24 mouse cellular contexts compared by ENCODE assay signal in genomic region chr6:134684354-134684915, GRCm38 (mm10). TPM values are rescaled to one million over a fixed set of nuclear protein-coding genes. Genes with fewer than 3 reads are reported as not detected.
A peak's percentile ranks its signal among the peaks of the same experiment; 100 is the strongest.
DNase-seq lines count a peak whose midpoint lies in the region; ATAC-seq and TF ChIP-seq lines count a peak whose summit lies in the region.
"Had no signal": no experiment of that assay in that cellular context is flagged by ENCODE, and none has a peak within 500 bp of the region (broad histone marks: within the 10 kb centered on the region; RNA-seq: fewer than 3 reads in every experiment).

No protein-coding gene starts in this region.

- no peak overlapping the region for H3K27ac ChIP-seq in forebrain, embryonic 13.5 days
- no peak overlapping the region for H3K27ac ChIP-seq in forebrain, embryonic 10.5 days
- H3K27ac ChIP-seq in hindbrain, postnatal 0 days = peak overlapping the region; percentile 26; the same call in 1 of the 2 replicates
- no peak overlapping the region for H3K27ac ChIP-seq in hindbrain, embryonic 13.5 days
- H3K27ac ChIP-seq in heart, embryonic 12.5 days (ENCODE audit: poor library complexity, severe bottlenecking) = no peak overlapping the region
- H3K27ac ChIP-seq: heart, embryonic 10.5 days; intestine, embryonic 15.5 days; kidney, embryonic 15.5 days; liver, embryonic 13.5 days; lung, embryonic 15.5 days; neural tube, embryonic 12.5 days had no signal

- no peak overlapping the region for H3K9ac ChIP-seq in forebrain, embryonic 13.5 days
- H3K9ac ChIP-seq in hindbrain, postnatal 0 days (replicated peaks; ENCODE audit: low read length) = no peak overlapping the region
- H3K9ac ChIP-seq in hindbrain, embryonic 13.5 days = no peak overlapping the region
- no peak overlapping the region for H3K9ac ChIP-seq in heart, embryonic 12.5 days
- H3K9ac ChIP-seq: intestine, embryonic 15.5 days; kidney, embryonic 15.5 days; liver, embryonic 13.5 days; lung, embryonic 15.5 days; neural tube, embryonic 12.5 days had no signal

- H3K4me2 ChIP-seq in forebrain, embryonic 13.5 days = no peak overlapping the region
- H3K4me2 ChIP-seq in hindbrain, postnatal 0 days (ENCODE audit: low read depth, low read length) = no peak overlapping the region
- no peak overlapping the region for H3K4me2 ChIP-seq in hindbrain, embryonic 13.5 days
- no peak overlapping the region for H3K4me2 ChIP-seq in heart, embryonic 12.5 days
- H3K4me2 ChIP-seq: intestine, embryonic 15.5 days; kidney, embryonic 15.5 days; liver, embryonic 13.5 days; lung, embryonic 15.5 days; neural tube, embryonic 12.5 days had no signal

- peaks cover 3% of the 10 kb centered on the region; the same call in 1 of the 2 replicates for H3K36me3 ChIP-seq in forebrain, embryonic 13.5 days (ENCODE audit: poor library complexity, severe bottlenecking)
- no peaks in the 10 kb centered on the region for H3K36me3 ChIP-seq in forebrain, embryonic 10.5 days (replicated peaks)
- H3K36me3 ChIP-seq in hindbrain, postnatal 0 days (ENCODE audit: insufficient read depth, low read length) = no peaks in the 10 kb centered on the region
- 0 out of 2 replicates have a peak, but pooled peaks cover 4% of the 10 kb centered on the region for H3K36me3 ChIP-seq in hindbrain, embryonic 13.5 days
- H3K36me3 ChIP-seq in heart, embryonic 12.5 days = no peaks in the 10 kb centered on the region
- H3K36me3 ChIP-seq: heart, embryonic 10.5 days; intestine, embryonic 15.5 days; kidney, embryonic 15.5 days; lung, embryonic 15.5 days; neural tube, embryonic 12.5 days had no signal

- H3K9me3 ChIP-seq in forebrain, embryonic 13.5 days (replicated peaks) = no peaks in the 10 kb centered on the region
- no peaks in the 10 kb centered on the region for H3K9me3 ChIP-seq in forebrain, embryonic 10.5 days
- H3K9me3 ChIP-seq in hindbrain, postnatal 0 days (ENCODE audit: low read length) = no peaks in the 10 kb centered on the region
- H3K9me3 ChIP-seq in hindbrain, embryonic 13.5 days = no peaks in the 10 kb centered on the region
- no peaks in the 10 kb centered on the region for H3K9me3 ChIP-seq in heart, embryonic 12.5 days (replicated peaks)
- H3K9me3 ChIP-seq: G1E; heart, embryonic 10.5 days; intestine, embryonic 15.5 days; kidney, embryonic 15.5 days; liver, embryonic 13.5 days; lung, embryonic 15.5 days; megakaryocyte, embryonic 14.5 days; neural tube, embryonic 12.5 days had no signal

- DNase-seq in forebrain, embryonic 10.5 days (ENCODE audit: extremely low spot score, low spot score) = no peak
- peak; percentile 37 for DNase-seq in hindbrain, postnatal 0 days (ENCODE audit: low spot score)
- DNase-seq in adipocyte (ENCODE audit: low spot score) = peak; percentile 66
- peak; percentile 36 for DNase-seq in brain, embryonic 14.5 days (ENCODE audit: low read depth)
- no peak for DNase-seq in lung, adult 2 months
- DNase-seq: adrenal gland, adult 2 months; B cell, adult 2 months; gastrocnemius, postnatal 10 days; kidney, postnatal 36 days; liver, embryonic 13.5 days; lung, postnatal 36 days; thymus, postnatal 14 days had no signal

- TF ChIP-seq CTCF in hindbrain, postnatal 0 days (IDR thresholded peaks at IDR 0.05; ENCODE audit: low read depth) = no peak
- TF ChIP-seq CTCF in brain, embryonic 14.5 days (IDR thresholded peaks at IDR 0.05; ENCODE audit: borderline replicate concordance, extremely low read depth, insufficient read depth, insufficient read length) = no peak
- no peak for TF ChIP-seq CTCF in lung, adult 2 months (IDR thresholded peaks at IDR 0.05; ENCODE audit: insufficient read depth, low read length)

- TF ChIP-seq POLR2A in brain, embryonic 14.5 days (IDR thresholded peaks at IDR 0.05; ENCODE audit: borderline replicate concordance, extremely low read depth, insufficient read depth, insufficient read length, poor library complexity, severe bottlenecking) = no peak
- no peak for TF ChIP-seq POLR2A in lung, adult 2 months (IDR thresholded peaks at IDR 0.05; ENCODE audit: borderline replicate concordance, extremely low read depth, low read depth, low read length)

- 0 out of 2 replicates have a peak, but pooled peaks have one; percentile 30 for ATAC-seq in forebrain, embryonic 13.5 days
- ATAC-seq in hindbrain, postnatal 0 days = peak; percentile 73
- ATAC-seq in hindbrain, embryonic 13.5 days (ENCODE audit: low FRiP score) = no peak
- no peak for ATAC-seq in heart, embryonic 12.5 days (ENCODE audit: insufficient number of reproducible peaks, low FRiP score)
- ATAC-seq: intestine, embryonic 15.5 days; Patski had no signal

- H3K4me1 ChIP-seq in forebrain, embryonic 13.5 days = no peaks in the 10 kb centered on the region
- peaks cover 11% of the 10 kb centered on the region; the same call in 1 of the 2 replicates for H3K4me1 ChIP-seq in forebrain, embryonic 10.5 days
- peaks cover 9% of the 10 kb centered on the region; the same call in 1 of the 2 replicates for H3K4me1 ChIP-seq in hindbrain, postnatal 0 days (ENCODE audit: insufficient read depth, low read length)
- H3K4me1 ChIP-seq in hindbrain, embryonic 13.5 days (replicated peaks) = peaks cover 7% of the 10 kb centered on the region; the same call in 1 of the 2 replicates
- no peaks in the 10 kb centered on the region for H3K4me1 ChIP-seq in lung, adult 2 months (ENCODE audit: control insufficient read depth, insufficient read depth, low read length)
- peaks cover 3% of the 10 kb centered on the region; the same call in 1 of the 2 replicates for H3K4me1 ChIP-seq in heart, embryonic 12.5 days (replicated peaks)
- H3K4me1 ChIP-seq: heart, embryonic 10.5 days; intestine, embryonic 15.5 days; kidney, embryonic 15.5 days; lung, embryonic 15.5 days; neural tube, embryonic 12.5 days had no signal

- H3K4me3 ChIP-seq in forebrain, embryonic 13.5 days = no peak overlapping the region
- no peak overlapping the region for H3K4me3 ChIP-seq in forebrain, embryonic 10.5 days
- no peak overlapping the region for H3K4me3 ChIP-seq in hindbrain, postnatal 0 days (ENCODE audit: low read length)
- no peak overlapping the region for H3K4me3 ChIP-seq in hindbrain, embryonic 13.5 days
- no peak overlapping the region for H3K4me3 ChIP-seq in lung, adult 2 months (replicated peaks; ENCODE audit: extremely low read depth, low read depth, low read length)
- no peak overlapping the region for H3K4me3 ChIP-seq in heart, embryonic 12.5 days
- H3K4me3 ChIP-seq: heart, embryonic 10.5 days; intestine, embryonic 15.5 days; kidney, embryonic 15.5 days; liver, embryonic 13.5 days; lung, embryonic 15.5 days; megakaryocyte, embryonic 14.5 days; neural tube, embryonic 12.5 days had no signal

- H3K27me3 ChIP-seq in forebrain, embryonic 13.5 days = no peaks in the 10 kb centered on the region
- H3K27me3 ChIP-seq in forebrain, embryonic 10.5 days (ENCODE audit: poor library complexity, severe bottlenecking) = no peaks in the 10 kb centered on the region
- no peaks in the 10 kb centered on the region for H3K27me3 ChIP-seq in hindbrain, postnatal 0 days (ENCODE audit: insufficient read depth, low read length)
- no peaks in the 10 kb centered on the region for H3K27me3 ChIP-seq in hindbrain, embryonic 13.5 days
- H3K27me3 ChIP-seq in heart, embryonic 12.5 days (replicated peaks) = no peaks in the 10 kb centered on the region
- H3K27me3 ChIP-seq: CH12.LX; intestine, embryonic 15.5 days; kidney, embryonic 15.5 days; liver, embryonic 13.5 days; lung, embryonic 15.5 days; megakaryocyte, embryonic 14.5 days; neural tube, embryonic 12.5 days; Patski had no signal

- WGBS in forebrain, embryonic 13.5 days = 84% methylated on average over 6 of the region's 6 CpGs
- WGBS in forebrain, embryonic 10.5 days = 86% methylated on average over 6 of the region's 6 CpGs
- 53% methylated on average over 6 of the region's 6 CpGs for WGBS in hindbrain, postnatal 0 days
- WGBS in hindbrain, embryonic 13.5 days = 71% methylated on average over 6 of the region's 6 CpGs
- 76% methylated on average over 6 of the region's 6 CpGs for WGBS in lung, adult 2 months
- 74% methylated on average over 6 of the region's 6 CpGs for WGBS in heart, embryonic 12.5 days

RNA-seq across cellular contexts. Expression of gene Borcs5, which starts 45.1 kb away (rescaled TPM):
- 35.5 and 40.2 TPM in 2 replicates for polyA plus RNA-seq in forebrain, embryonic 13.5 days (2015; fragmentation: Nextera tagmentation; extraction: Ambion mirVana)
- 18.4 and 20.1 TPM in 2 replicates for polyA plus RNA-seq in forebrain, embryonic 10.5 days (2016; fragmentation: Nextera tagmentation; extraction: Ambion mirVana)
- total RNA-seq in hindbrain, postnatal 0 days (2014; rRNA removed) = 52.5 and 71.4 TPM in 2 replicates
- polyA plus RNA-seq in hindbrain, postnatal 0 days (2015; fragmentation: Nextera tagmentation; extraction: Ambion mirVana) = 39.5 and 41.1 TPM in 2 replicates
- 48.2 and 48.7 TPM in 2 replicates for polyA plus RNA-seq in hindbrain, embryonic 13.5 days (2015; fragmentation: Nextera tagmentation; extraction: Ambion mirVana)
- polyA plus RNA-seq in brain, embryonic 14.5 days (2012; rRNA removed) = 28.3 and 32.4 TPM in 2 replicates
- polyA plus RNA-seq in lung, adult 2 months (2012; rRNA removed) = 11.1 and 11.5 TPM in 2 replicates
- 14.7 and 14.8 TPM in 2 replicates for polyA plus RNA-seq in heart, embryonic 12.5 days (2016; fragmentation: Nextera tagmentation; extraction: Ambion mirVana)

RNA-seq across cellular contexts. Expression of gene Mansc1, which starts 52.1 kb away (rescaled TPM):
- 0.77 and 0.89 TPM in 2 replicates for polyA plus RNA-seq in forebrain, embryonic 13.5 days (2015; fragmentation: Nextera tagmentation; extraction: Ambion mirVana)
- polyA plus RNA-seq in forebrain, embryonic 10.5 days (2016; fragmentation: Nextera tagmentation; extraction: Ambion mirVana) = 0.55 and 0.63 TPM in 2 replicates
- total RNA-seq in hindbrain, postnatal 0 days (2014; rRNA removed) = 2.2 and 3.8 TPM in 2 replicates
- polyA plus RNA-seq in hindbrain, postnatal 0 days (2015; fragmentation: Nextera tagmentation; extraction: Ambion mirVana) = 2.2 and 2.4 TPM in 2 replicates
- polyA plus RNA-seq in hindbrain, embryonic 13.5 days (2015; fragmentation: Nextera tagmentation; extraction: Ambion mirVana) = 0.95 and 1.4 TPM in 2 replicates
- 1.4 and 1.6 TPM in 2 replicates for polyA plus RNA-seq in brain, embryonic 14.5 days (2012; rRNA removed)
- polyA plus RNA-seq in lung, adult 2 months (2012; rRNA removed) = 9.5 and 11.8 TPM in 2 replicates
- polyA plus RNA-seq in heart, embryonic 12.5 days (2016; fragmentation: Nextera tagmentation; extraction: Ambion mirVana) = 6.9 and 7.1 TPM in 2 replicates
- total RNA-seq: CH12.LX, G1E had no signal
- polyA plus RNA-seq: G1E, Patski had no signal

Comparison
In these comparisons a context has a peak if more than half of its experiments do, and no peak if none do; other contexts are left out.
1. ATAC-seq: peak in forebrain, embryonic 13.5 days (single experiment) and hindbrain, postnatal 0 days (single experiment); none in hindbrain, embryonic 13.5 days (single experiment) and heart, embryonic 12.5 days (single experiment).
2. DNase-seq: peak in hindbrain, postnatal 0 days (single experiment), adipocyte (single experiment) and brain, embryonic 14.5 days (single experiment); none in forebrain, embryonic 10.5 days (single experiment) and lung, adult 2 months (single experiment).